In genomic region chr2:29649795-29650457, GRCm38 (mm10) we compare ENCODE assay signal across 9 mouse cellular contexts. TPM values are rescaled to one million over a fixed set of nuclear protein-coding genes. Genes with fewer than 3 reads are reported as not detected.
DNase-seq lines count a peak whose midpoint lies in the region; ATAC-seq and TF ChIP-seq lines count a peak whose summit lies in the region.
"Had no signal": no experiment of that assay in that cellular context is flagged by ENCODE, and none has a peak within 500 bp of the region (broad histone marks: within the 10 kb centered on the region; RNA-seq: fewer than 3 reads in every experiment).

No protein-coding gene starts in this region.

- H3K4me2 ChIP-seq in midbrain, embryonic 16.5 days (ENCODE audit: low read length) = no peak overlapping the region
- H3K4me2 ChIP-seq: limb, embryonic 12.5 days had no signal

- POLR2A ChIA-PET in Patski (lab: Charles Lee) = no interaction called here

- H3K9me3 ChIP-seq in midbrain, embryonic 16.5 days (replicated peaks; ENCODE audit: control insufficient read depth, low read length, poor library complexity, severe bottlenecking) = no peaks in the 10 kb centered on the region
- H3K9me3 ChIP-seq: limb, embryonic 12.5 days had no signal

- no peak for ATAC-seq in Patski
- no peak for ATAC-seq in midbrain, embryonic 16.5 days

- TF ChIP-seq POLR2A in lung, adult 2 months (IDR thresholded peaks at IDR 0.05; ENCODE audit: borderline replicate concordance, extremely low read depth, low read depth, low read length) = no peak

- no peak overlapping the region for H3K27ac ChIP-seq in midbrain, embryonic 16.5 days (ENCODE audit: low read length)
- H3K27ac ChIP-seq: limb, embryonic 12.5 days had no signal

- in situ Hi-C loops in Patski (cut with MboI; ENCODE audit: low pct_unique_long_range_greater_than_20kb) = no loop called here

- TF ChIP-seq CTCF in Patski (IDR thresholded peaks at IDR 0.05) = peak; percentile 68
- TF ChIP-seq CTCF in lung, adult 2 months (IDR thresholded peaks at IDR 0.05; ENCODE audit: insufficient read depth, low read length) = peak; percentile 23; the same call in 1 of the 2 replicates

- CTCF ChIA-PET in Patski (lab: Charles Lee) = interaction anchor here (1.2 to 1.7 kb wide), 8 partner anchors 14 to 70 kb away, joined by 3 to 7 read pairs (median 4); partner anchors contain the start of gene Rapgef1

- WGBS in lung, adult 2 months = 44% methylated on average over 10 of the region's 10 CpGs
- WGBS in midbrain, embryonic 16.5 days = 85% methylated on average over 10 of the region's 10 CpGs

- H3K4me1 ChIP-seq in lung, adult 2 months (ENCODE audit: control insufficient read depth, insufficient read depth, low read length) = peaks cover 13% of the 10 kb centered on the region; the same call in 1 of the 2 replicates
- H3K4me1 ChIP-seq in midbrain, embryonic 16.5 days (ENCODE audit: control insufficient read depth, insufficient read depth, low read length) = peaks cover 3% of the 10 kb centered on the region; the same call in 1 of the 2 replicates

- DNase-seq in layer of hippocampus, adult 9-10 months (ENCODE audit: low spot score) = peak; percentile 43
- DNase-seq in layer of hippocampus, adult 9-11 months = no peak
- DNase-seq in Patski (ENCODE audit: low read depth, low spot score) = no peak
- DNase-seq in heart, postnatal 10 days = peak; percentile 67 to 75
- DNase-seq in lung, adult 2 months = peak; percentile 53
- DNase-seq in thymus, postnatal 14 days = peak; percentile 72
- DNase-seq in embryo, embryonic 11 days = no peak

- H3K36me3 ChIP-seq in midbrain, embryonic 16.5 days (ENCODE audit: control insufficient read depth, insufficient read depth, low read length) = no peaks in the 10 kb centered on the region

- intact Hi-C loops in heart, postnatal 10 days (cut with DNase I) = loop anchor here (1.0 to 2.0 kb wide), 2 partner anchors 17 to 30 kb away; no protein-coding TSS in a partner anchor

- no peak overlapping the region for H3K9ac ChIP-seq in midbrain, embryonic 16.5 days (ENCODE audit: low read depth, low read length)
- H3K9ac ChIP-seq: limb, embryonic 12.5 days had no signal

- no peak overlapping the region for H3K4me3 ChIP-seq in lung, adult 2 months (replicated peaks; ENCODE audit: extremely low read depth, low read depth, low read length)
- no peak overlapping the region for H3K4me3 ChIP-seq in midbrain, embryonic 16.5 days (ENCODE audit: low read depth, low read length)
- H3K4me3 ChIP-seq: limb, embryonic 12.5 days had no signal

- no peaks in the 10 kb centered on the region for H3K27me3 ChIP-seq in Patski
- no peaks in the 10 kb centered on the region for H3K27me3 ChIP-seq in midbrain, embryonic 16.5 days (ENCODE audit: control insufficient read depth, insufficient read depth, low read depth, low read length)
- H3K27me3 ChIP-seq: limb, embryonic 12.5 days had no signal

RNA-seq across cellular contexts. Expression of gene Rapgef1, which starts 30.4 kb away (rescaled TPM):
- polyA plus RNA-seq in Patski (2021) = 45.4 TPM
- 100 to 1,000 TPM in 1 of 2 experiments, 10 to 100 TPM in 1; 92.7 to 102 TPM for total RNA-seq in heart, postnatal 10 days (2021)
- 52.4 and 65.2 TPM in 2 replicates for polyA plus RNA-seq in lung, adult 2 months (2012; rRNA removed)
- 18.1 and 18.7 TPM in 2 replicates for polyA plus RNA-seq in midbrain, embryonic 16.5 days (2015; fragmentation: Nextera tagmentation; extraction: Ambion mirVana)

Comparison
In these comparisons a context has a peak if more than half of its experiments do, and no peak if none do; other contexts are left out.
1. DNase-seq: peak in layer of hippocampus, adult 9-10 months (single experiment), heart, postnatal 10 days (2 of 2), lung, adult 2 months (single experiment) and thymus, postnatal 14 days (single experiment); none in layer of hippocampus, adult 9-11 months (single experiment), Patski (single experiment) and embryo, embryonic 11 days (single experiment).